Mouse (Mus musculus) liver, adult 2 months (tissue): ENCODE measurements around the gene C8a. TPM values are rescaled to one million over a fixed set of nuclear protein-coding genes. Genes with fewer than 3 reads are reported as not detected.
A peak's percentile ranks its signal among the peaks of the same experiment; 100 is the strongest.

Experiments used
- DNase-seq: peaks from one replicate; pipeline ENCODE4 v3.0.0-alpha.2; 2011; ENCODE audit warnings: low read depth, low spot score; ENCODE audit errors: extremely low read depth
- H3K27ac ChIP-seq: fragments of 200-500 bp; replicated peaks from 2 replicates; pipeline ENCODE4 v1.5.1; 2012; ENCODE audit warnings: low read depth, mild to moderate bottlenecking, control low read depth, inconsistent platforms, low read length; ENCODE audit not compliant: insufficient read depth
- H3K27me3 ChIP-seq: fragments of 200-500 bp; 2 replicates; pipeline ENCODE4 v1.6.1; 2012; ENCODE audit warnings: mild to moderate bottlenecking, moderate library complexity, low read length, inconsistent platforms; ENCODE audit not compliant: control insufficient read depth, insufficient read depth
- H3K36me3 ChIP-seq: fragments of 200-500 bp; 2 replicates; pipeline ENCODE4 v1.6.1; 2012; ENCODE audit warnings: low read length, inconsistent platforms; ENCODE audit not compliant: control insufficient read depth, insufficient read depth
- H3K4me1 ChIP-seq: fragments of 200-500 bp; 2 replicates; pipeline ENCODE4 v1.6.1; 2011; ENCODE audit warnings: low read length; ENCODE audit not compliant: control insufficient read depth, insufficient read depth
- H3K4me3 ChIP-seq: fragments of 200-500 bp; 2 replicates; pipeline ENCODE4 v1.5.1; 2011; ENCODE audit warnings: low read depth, mild to moderate bottlenecking, control low read depth, low read length, moderate library complexity; ENCODE audit not compliant: insufficient read depth
- H3K79me2 ChIP-seq: fragments of 200-500 bp; 2 replicates; pipeline ENCODE4 v1.6.1; 2012; ENCODE audit warnings: inconsistent platforms, mild to moderate bottlenecking, low read length, moderate library complexity; ENCODE audit not compliant: control insufficient read depth, insufficient read depth
- H3K9ac ChIP-seq: fragments of 200-500 bp; 2 replicates; pipeline ENCODE4 v1.6.1; 2012; ENCODE audit warnings: low read depth, mild to moderate bottlenecking, control low read depth, inconsistent platforms, low read length
- CTCF ChIP-seq: fragments of 200-500 bp; IDR thresholded peaks from 2 replicates; pipeline ENCODE4 v1.5.1; 2011; ENCODE audit warnings: low read depth, low read length, control low read depth
- POLR2A ChIP-seq: fragments of 200-500 bp; IDR thresholded peaks from 2 replicates; pipeline ENCODE4 v1.6.1; 2011; ENCODE audit warnings: low read length, control low read depth; ENCODE audit not compliant: insufficient read depth; ENCODE audit errors: extremely low read depth
- WGBS: fragments of 180-500 bp; shearing (Covaris S2); methylation state at CpG from one replicate; pipeline ENCODE4 v1.1.7; 2018; 5-methylcytosine and 5-hydroxymethylcytosine counted together
- polyA plus RNA-seq: library from polyadenylated mRNA; depleted of rRNA; stranded (reverse); fragments of >200 nt; gene quantifications from 2 replicates; pipeline ENCODE4 v1.2.3, GENCODE M21; 2012
- total RNA-seq: library from RNA; depleted of rRNA; stranded (reverse); fragments of >200 nt; gene quantifications from 2 replicates; pipeline ENCODE4 v1.2.3, GENCODE M21; 2014

The C8a gene
- total and polyA plus RNA-seq, 2 experiments: 71.3 to 250 TPM

DNA sequence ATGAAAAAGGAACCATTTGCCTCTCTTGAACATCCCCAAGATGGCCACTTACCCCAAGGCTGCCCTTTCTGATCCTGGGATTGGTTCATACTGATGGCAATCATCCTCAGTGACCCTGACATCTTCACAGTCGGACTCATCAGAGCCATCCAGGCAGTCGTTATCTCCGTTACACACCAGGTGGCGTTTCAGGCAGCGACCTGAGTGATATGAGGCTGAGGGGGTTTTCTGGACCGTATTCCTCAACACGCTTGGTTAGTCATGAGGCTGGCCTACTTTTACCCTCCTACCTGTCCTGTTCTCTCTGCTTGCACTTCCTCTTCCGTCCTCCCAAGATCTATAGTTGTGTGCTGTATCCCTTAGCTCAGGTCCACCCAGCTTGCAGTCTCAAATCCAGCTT, 15.0 kb downstream of the C8a start:
- Histone ChIP-seq H3K9ac (no peak overlapping the region), H3K4me1 (no peaks in the 10 kb centered on the region), H3K79me2 (peaks cover 13% of the 10 kb centered on the region; the same call in 1 of the 2 replicates), H3K27ac (no peak overlapping the region), H3K4me3 (no peak overlapping the region), H3K36me3 (peaks cover 83% of the 10 kb centered on the region), H3K27me3 (no peaks in the 10 kb centered on the region)
- no peak for DNase-seq
- WGBS: 80% methylated on average over 8 of the region's 8 CpGs
- TF ChIP-seq POLR2A: no peak
- TF ChIP-seq CTCF: peak; percentile 10; the same call in 1 of the 2 replicates

DNA sequence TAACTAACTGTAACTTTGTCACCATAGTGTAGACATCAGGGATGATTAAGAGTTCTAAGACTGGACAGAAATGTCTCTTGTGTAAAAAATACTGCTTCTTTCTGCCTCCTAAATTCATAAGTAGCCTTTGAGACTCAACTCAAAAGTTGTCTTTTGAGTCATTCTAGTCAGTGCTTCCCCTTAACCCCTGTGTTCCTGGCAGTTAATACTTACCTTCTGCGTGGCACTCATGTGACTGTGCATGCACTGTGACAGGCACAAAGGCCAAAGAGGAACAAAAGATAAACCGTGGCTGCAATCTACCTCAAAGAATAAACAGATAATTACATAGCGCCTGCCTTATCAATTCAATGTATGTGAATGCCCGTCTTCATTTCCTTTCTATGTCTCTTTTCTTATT, 18.4 kb downstream of the C8a start:
- Histone ChIP-seq H3K4me3 (no peak overlapping the region), H3K27me3 (no peaks in the 10 kb centered on the region), H3K9ac (no peak overlapping the region), H3K27ac (no peak overlapping the region), H3K79me2 (peaks cover 8% of the 10 kb centered on the region; the same call in 1 of the 2 replicates), H3K36me3 (peaks cover 84% of the 10 kb centered on the region), H3K4me1 (no peaks in the 10 kb centered on the region)
- no peak for DNase-seq
- 65% methylated on average over 4 of the region's 4 CpGs for WGBS
- TF ChIP-seq POLR2A (no peak), CTCF (no peak)

DNA sequence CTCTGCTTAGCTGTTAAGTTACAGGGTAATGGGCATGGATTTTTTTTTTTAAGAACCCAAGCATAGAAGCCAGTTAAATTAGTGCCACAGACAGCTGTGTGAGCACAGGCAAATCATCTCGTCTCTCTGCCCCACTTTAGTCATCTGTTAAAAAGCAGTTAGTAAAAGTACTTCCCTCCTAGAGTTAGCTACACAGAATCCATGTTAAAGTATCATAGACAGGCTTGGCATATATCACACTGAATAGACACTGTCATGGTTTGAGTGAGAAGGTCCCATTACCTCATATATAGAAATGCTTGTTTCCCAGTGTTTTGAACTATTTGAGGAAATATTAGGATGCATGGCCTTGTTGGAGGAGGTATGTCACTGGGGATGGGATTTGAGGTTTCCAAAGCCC, 19.2 kb downstream of the C8a start, which contains the start of gene Gm17662:
Gm17662 (plus strand) TSS at position 301 of the 400 bp plus-strand sequence.
- Histone ChIP-seq H3K9ac (no peak within 1 kb of the TSS), H3K27me3 (no peaks in the 10 kb centered on the region)
- no peak for TF ChIP-seq POLR2A
- TF ChIP-seq CTCF: no peak

DNA sequence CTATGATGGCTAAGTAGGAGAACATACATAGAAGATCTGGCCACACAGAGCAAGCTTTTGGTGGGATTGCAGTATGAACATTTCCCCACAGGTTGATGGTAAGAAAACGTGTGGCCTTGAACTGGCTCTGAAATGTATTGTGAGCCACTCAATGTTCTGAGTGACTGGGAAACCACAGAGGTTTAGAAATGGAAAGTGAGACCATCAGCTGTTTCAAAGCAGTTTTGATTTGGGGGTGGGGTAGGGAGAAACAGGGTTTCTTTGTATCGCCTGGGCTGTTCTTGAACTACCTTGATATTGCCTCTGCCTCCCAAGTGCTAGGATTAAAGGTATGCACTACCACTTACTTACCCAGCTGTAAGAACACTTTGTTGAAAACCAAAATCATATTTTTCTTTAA, 21.0 kb downstream of the C8a start:
- WGBS: 92% methylated on average over 2 of the region's 2 CpGs
- no peak for TF ChIP-seq CTCF
- TF ChIP-seq POLR2A: no peak
- H3K36me3 ChIP-seq: peaks cover 61% of the 10 kb centered on the region
- no peaks in the 10 kb centered on the region for H3K4me1 ChIP-seq
- no peaks in the 10 kb centered on the region for H3K27me3 ChIP-seq
- peaks cover 3% of the 10 kb centered on the region; the same call in 1 of the 2 replicates for H3K79me2 ChIP-seq
- no peak overlapping the region for H3K4me3 ChIP-seq
- H3K27ac ChIP-seq: no peak overlapping the region
- DNase-seq: no peak
- no peak overlapping the region for H3K9ac ChIP-seq

More for the DNA sequence above, 19.2 kb downstream of the C8a start, which contains the start of gene Gm17662:
- WGBS: 71% methylated on average over 1 of the region's 1 CpGs
- no peaks in the 10 kb centered on the region for H3K4me1 ChIP-seq
- H3K27ac ChIP-seq: no peak within 1 kb of the TSS
- H3K79me2 ChIP-seq: peaks cover 3% of the 10 kb centered on the region; the same call in 1 of the 2 replicates
- DNase-seq: no peak
- H3K36me3 ChIP-seq: peaks cover 76% of the 10 kb centered on the region
- no peak within 1 kb of the TSS for H3K4me3 ChIP-seq

DNA sequence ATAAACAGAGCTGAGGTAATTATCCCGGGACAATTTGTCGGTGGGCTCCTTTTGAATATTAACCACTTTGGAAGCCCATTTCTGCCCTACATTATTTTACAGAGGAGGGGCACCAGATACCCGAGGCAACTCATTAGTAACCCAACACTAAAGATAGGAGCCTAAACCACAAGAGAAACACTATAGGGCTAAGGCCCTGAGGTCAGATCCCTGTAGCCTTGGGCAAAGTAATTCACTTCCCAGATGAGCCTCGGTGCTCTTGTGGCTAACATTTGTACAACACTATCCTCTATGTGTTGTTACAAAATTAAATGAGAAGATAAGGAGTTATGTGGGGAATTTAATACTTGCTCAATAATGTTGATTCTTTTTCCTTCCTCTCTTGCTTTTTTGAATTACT, 32.7 kb downstream of the C8a start:
- no peaks in the 10 kb centered on the region for H3K27me3 ChIP-seq
- H3K4me1 ChIP-seq: peaks cover 25% of the 10 kb centered on the region
- 66% methylated on average over 4 of the region's 4 CpGs for WGBS
- TF ChIP-seq POLR2A (no peak), CTCF (no peak)
- H3K9ac ChIP-seq: no peak overlapping the region
- no peak overlapping the region for H3K4me3 ChIP-seq
- DNase-seq: no peak
- no peak overlapping the region for H3K27ac ChIP-seq
- peaks cover 55% of the 10 kb centered on the region for H3K36me3 ChIP-seq
- H3K79me2 ChIP-seq: no peaks in the 10 kb centered on the region

DNA sequence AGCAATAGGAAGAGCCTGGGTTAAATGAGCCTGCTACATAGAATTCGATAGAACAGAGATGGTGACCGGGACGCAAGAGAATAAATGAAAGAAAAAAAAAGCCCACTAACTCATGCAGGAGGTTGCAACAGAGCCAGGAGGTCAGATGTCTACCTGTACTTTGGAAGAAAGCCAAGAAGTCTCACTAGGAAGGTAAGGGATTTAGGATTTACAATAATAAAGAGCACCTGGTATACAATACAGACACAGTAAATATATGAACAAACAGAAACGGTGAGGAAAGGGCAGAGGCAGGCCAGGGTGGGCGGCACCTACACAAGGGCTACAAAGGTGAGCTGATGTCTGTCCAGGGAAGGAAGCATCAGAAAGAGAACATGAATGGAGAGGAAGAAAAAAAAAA, 34.0 kb downstream of the C8a start:
- TF ChIP-seq CTCF (no peak), POLR2A (no peak)
- peaks cover 64% of the 10 kb centered on the region for H3K36me3 ChIP-seq
- H3K79me2 ChIP-seq: no peaks in the 10 kb centered on the region
- H3K4me3 ChIP-seq: no peak overlapping the region
- 26% methylated on average over 5 of the region's 5 CpGs for WGBS
- peak overlapping the region; percentile 93 for H3K27ac ChIP-seq
- H3K4me1 ChIP-seq: peaks cover 32% of the 10 kb centered on the region
- no peaks in the 10 kb centered on the region for H3K27me3 ChIP-seq
- no peak overlapping the region for H3K9ac ChIP-seq
- peak; percentile 72 for DNase-seq
